Mouse (Mus musculus): ENCODE data around the gene Apol11b.
"Not testable (repeated sequence)": the region's sequence is repeated elsewhere in the genome, so short reads cannot be mapped to it uniquely, and the experiment has no call there.

Gene Apol11b

DNA sequence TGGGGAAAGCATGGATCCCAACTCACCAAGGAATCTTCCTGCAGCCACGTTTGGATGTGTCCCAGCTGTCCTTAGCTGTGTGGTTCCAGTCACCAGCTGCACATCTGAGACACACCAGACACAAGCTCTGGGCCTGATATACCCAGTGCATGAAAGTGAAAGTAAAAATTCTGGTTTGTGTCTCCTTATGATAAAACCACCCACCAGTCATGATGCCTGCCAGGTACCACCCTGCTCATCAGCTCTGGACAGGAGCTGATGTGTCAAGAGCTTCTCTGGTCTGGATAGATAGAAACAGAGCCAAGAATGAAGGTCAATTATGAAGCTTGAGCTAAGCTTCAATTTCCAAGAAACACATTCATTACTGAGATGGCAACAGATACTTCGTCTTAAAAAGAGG is at the start of gene Apol11b:
Apol11b (minus strand) TSS at position 111 of the 400 bp plus-strand sequence.
- in situ Hi-C loops (cut with MboI; ENCODE audit: unreplicated experiment in 2 of 2): not testable (repeated sequence)

DNA sequence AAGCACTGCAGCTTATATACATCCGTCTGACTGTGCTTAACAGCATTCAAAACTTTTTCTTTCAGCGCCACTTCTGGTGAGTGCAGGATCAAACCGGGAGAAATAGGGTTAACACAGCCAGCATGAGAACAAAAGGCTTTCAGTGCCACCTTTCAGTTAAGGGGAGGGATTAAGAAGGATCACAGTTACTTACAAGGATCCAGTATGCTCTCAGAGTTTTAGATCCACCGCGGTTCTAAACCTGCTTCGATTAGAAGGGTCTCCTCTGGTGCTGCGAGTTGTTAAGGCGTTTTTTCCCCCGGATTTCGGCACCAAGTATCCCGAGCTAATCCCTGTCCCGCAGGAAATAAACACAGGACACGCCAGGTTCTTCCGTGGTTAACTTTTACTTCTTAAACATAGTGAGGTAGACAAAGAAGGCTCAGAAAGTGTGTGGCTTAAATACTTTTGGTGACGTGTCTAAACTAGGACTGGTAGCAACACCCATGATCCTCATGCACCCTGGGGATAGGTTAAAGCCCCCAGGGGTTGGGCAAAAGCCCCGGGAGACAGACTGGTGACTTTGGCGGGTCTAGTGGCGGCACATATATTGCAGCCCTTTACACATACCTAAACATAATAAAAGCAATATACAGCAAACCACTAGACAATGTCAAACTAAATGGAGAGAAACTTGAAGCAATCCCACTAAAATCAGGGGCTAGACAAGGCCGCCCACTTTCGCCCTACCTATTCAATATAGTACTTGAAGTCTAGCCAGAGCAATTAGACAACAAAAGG is 48.6 kb upstream of the Apol11b start:
- in situ Hi-C loops (cut with MboI; ENCODE audit: unreplicated experiment in 2 of 2): loop anchor here in 1 of 2 experiments (5.0 kb wide), 1 partner anchor 239 kb away; no protein-coding TSS in a partner anchor

DNA sequence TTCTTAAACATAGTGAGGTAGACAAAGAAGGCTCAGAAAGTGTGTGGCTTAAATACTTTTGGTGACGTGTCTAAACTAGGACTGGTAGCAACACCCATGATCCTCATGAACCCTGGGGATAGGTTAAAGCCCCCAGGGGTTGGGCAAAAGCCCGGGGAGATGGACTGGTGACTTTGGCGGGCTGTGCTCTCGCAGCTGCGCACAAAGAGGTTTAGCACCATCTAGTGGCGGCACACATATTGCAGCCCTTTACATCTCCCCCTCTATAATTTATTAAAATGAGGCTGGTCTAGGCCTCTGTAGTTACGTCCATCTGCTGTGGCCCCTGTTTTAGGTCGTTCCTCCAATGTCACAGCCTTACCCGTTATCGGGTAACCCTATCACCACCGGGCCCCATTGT is 40.9 kb upstream of the Apol11b start:
- in situ Hi-C loops (cut with MboI; ENCODE audit: unreplicated experiment in 2 of 2): not testable (repeated sequence)

DNA sequence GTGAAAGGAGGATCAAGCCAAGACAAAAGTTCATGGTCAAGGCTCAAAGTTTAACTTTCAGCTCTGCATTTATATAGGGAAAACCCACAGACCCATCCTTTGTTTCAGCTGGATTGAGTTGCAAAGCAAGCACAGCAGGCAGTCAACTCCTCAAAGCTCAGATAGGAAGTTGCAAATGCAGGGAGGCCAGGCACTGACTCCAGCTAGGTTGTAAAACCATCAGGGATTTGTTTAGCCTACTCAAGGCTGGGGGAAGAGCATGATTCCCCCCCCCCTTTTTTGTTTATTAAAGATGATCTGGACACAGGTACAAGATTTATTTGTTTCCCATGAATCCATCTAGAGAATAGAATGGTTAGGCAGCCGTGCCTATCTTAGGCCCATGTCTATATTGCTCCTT is 31.0 kb upstream of the Apol11b start:
- in situ Hi-C loops (cut with MboI; ENCODE audit: unreplicated experiment in 2 of 2): loop anchor here (5.0 kb wide), 1 partner anchor 212 kb away; no protein-coding TSS in a partner anchor

DNA sequence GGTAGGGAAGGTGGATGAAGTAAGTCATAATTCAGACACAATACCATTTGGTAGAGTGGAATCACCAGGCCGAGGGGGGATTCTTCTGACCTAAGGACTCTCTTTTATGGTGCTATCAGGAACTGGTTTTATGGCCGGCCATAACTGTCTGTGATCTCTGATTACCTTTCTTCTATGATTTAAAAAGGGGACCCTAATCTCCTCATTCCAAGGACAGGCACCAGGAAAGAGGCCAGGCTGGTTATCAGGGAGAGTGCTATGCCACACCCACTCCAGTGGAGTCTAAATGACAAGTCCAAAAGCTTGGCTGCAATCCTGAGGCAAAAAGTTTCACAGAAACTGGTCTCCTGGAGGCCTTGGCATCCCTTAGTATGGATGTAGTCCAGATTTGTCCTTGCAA is 18.8 kb upstream of the Apol11b start:
- in situ Hi-C loops (cut with MboI; ENCODE audit: unreplicated experiment in 2 of 2): not testable (repeated sequence)

DNA sequence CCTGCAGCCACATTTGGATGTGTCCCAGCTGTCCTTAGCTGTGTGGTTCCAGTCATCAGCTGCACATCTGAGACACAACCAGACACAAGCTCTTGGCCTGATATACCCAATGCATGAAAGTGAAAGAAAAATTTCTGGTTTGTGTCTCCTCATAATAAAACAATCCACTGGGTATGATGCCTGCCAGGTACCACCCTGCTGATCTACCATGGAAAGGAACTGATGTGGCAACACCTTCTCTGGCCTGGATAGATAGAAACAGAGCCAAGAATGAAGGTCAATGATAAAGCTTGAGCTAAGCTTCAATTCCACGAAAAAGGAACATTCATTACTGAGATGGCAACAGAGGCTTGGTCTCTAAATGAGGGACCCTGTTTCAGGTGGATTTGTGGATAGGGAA is 16.7 kb upstream of the Apol11b start:
- in situ Hi-C loops (cut with MboI; ENCODE audit: unreplicated experiment in 2 of 2): not testable (repeated sequence)

DNA sequence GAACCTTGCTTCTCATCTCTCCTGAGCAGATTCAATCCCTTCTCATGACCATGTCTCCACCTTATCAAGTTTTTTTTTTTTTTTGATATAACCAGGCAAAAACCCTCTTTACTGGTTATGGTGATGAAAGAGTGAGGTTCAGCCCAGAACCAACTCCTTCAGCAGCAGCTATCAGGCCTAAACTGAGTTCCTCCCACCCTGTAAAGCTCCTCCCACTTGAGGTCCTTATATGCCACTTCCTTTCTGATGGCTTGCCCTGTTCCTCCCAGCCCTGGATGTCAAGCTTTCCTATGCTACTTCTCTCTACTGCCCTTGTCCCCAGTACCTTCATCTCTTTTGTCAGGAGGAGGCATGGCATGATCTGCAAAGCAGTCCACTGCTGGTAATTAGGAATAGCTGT is 8.1 kb upstream of the Apol11b start:
- in situ Hi-C loops (cut with MboI; ENCODE audit: unreplicated experiment in 2 of 2): not testable (repeated sequence)

DNA sequence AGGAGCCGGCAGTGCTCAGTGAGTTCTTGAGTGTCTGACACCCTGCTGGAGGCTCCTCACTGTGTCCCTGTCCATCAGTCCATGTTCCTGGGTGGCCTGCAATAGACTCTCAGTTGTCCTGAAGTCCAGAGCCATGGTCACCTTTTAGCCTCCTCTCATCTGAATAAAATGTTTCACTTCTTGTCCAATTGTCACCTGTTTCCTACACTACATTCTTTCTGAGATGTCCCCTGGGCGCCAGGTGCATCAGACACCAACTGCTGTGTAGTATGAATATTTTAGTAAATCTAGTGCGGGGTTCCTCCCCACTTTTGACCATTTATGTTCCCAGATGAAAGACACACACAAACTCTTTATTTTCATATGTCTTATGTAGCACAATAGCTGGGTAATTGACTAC is 13.3 kb downstream of the Apol11b start:
- in situ Hi-C loops (cut with MboI; ENCODE audit: unreplicated experiment in 2 of 2): not testable (repeated sequence)

DNA sequence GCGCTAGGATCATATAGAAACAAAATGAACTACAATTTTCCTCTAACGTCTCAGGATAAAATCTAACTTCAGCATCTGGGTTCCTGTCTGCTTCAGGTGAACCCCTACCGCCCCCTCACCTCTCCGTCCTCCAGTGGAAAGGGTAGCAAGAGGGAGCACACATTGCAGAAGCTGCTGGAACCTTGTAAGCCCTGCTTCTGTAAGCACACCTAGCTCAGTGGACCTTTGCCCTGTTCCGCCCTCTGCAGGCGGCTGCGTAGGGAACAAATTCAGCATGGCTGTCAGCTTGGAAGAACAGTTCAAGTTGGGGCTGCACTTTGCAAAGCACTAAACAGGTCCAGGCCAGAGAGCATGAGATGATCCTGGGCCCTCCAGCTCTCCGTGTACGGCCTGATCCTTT is 14.4 kb downstream of the Apol11b start:
- in situ Hi-C loops (cut with MboI; ENCODE audit: unreplicated experiment in 2 of 2): not testable (repeated sequence)

DNA sequence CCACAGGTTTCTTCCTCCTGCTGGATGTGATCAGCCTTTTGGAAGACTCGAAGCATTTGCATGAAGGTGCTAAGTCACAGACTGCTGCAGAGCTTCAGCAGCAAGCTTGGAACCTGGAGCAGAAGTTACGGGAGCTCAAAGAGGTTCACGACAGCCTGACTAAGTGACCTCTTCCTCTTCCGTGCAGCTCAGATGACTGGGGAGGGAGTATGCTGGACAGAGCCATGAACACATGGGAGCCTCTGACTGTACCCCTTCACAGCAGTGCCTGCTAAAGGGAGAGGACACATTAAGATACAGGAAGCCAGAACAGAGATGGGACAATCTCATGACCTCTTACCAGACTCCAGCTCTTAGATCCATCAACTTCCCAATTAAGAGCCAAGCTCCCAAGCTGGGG is 16.6 kb downstream of the Apol11b start:
- in situ Hi-C loops (cut with MboI; ENCODE audit: unreplicated experiment in 2 of 2): not testable (repeated sequence)

DNA sequence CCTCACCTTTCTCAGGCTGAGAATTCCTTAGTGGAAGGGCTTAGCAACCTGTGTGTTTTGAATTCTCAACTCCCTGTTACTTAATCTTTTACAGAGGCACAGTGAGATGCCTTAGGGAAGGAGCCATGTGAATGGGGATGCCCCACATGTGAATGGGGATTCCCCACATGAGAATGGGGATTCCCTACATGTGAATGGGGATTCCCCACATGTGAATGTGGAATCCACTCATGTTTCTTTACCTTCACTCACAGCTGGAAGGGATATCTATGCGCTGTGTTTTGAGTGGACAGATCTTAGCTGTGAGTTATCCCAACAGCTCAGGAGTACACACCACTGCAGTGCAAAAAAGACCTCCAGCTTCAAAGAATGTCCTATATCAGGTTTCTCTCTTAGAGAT is 18.4 kb downstream of the Apol11b start:
- in situ Hi-C loops (cut with MboI; ENCODE audit: unreplicated experiment in 2 of 2): no loop called here

DNA sequence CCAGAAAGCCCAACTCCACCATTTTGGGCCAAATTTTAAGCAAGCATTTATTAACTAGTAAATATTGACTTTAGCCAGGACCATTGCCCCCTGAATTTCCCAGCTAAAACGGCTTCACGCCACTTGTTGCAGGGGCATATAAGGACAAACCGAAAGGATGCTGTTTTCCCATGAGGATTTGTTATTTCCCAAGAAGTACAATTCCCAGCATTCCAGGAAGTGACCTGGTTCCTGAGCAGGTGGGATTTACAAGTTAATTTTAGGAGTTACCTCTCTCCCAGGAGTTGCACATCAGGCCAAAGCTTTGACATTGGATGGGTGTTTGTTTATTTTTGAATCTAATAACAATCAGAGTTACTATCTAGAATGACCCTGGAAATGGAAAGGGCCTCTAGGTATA is 37.0 kb downstream of the Apol11b start:
- in situ Hi-C loops (cut with MboI; ENCODE audit: unreplicated experiment in 2 of 2): no loop called here

DNA sequence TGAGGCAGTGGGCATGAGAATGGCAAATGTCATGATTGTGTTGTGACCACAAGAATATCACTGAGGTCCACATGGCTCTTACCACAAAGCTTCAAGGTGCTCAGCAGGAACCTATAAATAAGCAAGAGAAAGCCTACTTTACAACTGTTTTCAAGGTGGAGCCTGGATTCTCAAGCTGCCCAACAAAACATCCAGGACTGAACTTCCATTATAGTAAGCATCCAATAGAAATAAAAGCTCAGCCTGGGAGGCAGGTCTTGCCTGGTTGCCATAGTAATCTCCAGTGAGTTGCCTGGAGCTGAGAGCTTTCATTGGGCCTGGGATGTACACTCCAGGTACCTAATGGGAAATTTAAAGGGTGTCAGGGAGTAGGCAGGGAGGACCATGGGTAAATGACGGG is 44.1 kb downstream of the Apol11b start, which contains the start of gene Gm36245:
Gm36245 (plus strand) TSS at position 301 of the 400 bp plus-strand sequence.
- in situ Hi-C loops (cut with MboI; ENCODE audit: unreplicated experiment in 2 of 2): no loop called here

DNA sequence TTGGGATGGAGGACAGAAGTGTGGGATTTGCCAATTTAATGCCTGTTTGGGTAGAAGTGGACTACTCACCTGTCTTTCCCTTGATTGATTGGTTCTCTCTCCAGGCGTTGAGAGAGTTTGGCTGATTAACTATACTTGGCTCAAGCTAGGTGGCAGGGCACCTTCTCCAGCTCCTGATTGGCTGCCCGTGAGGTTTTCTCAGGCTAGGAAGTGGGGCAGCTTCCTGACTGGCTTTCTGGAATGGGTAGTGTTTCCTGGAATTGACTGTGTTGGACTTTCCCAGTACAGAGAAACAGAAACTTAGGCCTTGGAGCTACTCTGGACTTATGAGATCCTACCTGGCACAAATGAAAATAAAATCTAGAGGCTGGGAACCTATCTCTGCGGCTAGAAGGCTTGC is 44.7 kb downstream of the Apol11b start:
- in situ Hi-C loops (cut with MboI; ENCODE audit: unreplicated experiment in 2 of 2): no loop called here

DNA sequence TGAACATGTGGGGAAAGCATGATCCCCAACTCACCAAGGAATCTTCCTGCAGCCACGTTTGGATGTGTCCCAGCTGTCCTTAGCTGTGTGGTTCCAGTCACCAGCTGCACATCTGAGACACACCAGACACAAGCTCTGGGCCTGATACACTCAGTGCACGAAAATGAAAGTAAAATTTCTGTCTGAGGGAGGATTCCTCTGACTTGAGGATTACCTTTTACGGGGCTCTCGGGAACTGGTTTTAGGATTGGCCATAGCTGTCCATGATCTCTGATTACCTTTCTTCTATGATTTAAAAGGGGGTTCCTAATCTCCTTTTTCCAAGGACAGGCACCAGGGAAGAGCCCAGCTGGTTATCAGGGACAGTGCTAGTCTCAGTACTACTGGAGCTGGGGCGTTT is 47.1 kb downstream of the Apol11b start, which contains the start of gene Apol10b:
Apol10b (minus strand) TSS at position 165 of the 400 bp plus-strand sequence.
- in situ Hi-C loops (cut with MboI; ENCODE audit: unreplicated experiment in 2 of 2): no loop called here

DNA sequence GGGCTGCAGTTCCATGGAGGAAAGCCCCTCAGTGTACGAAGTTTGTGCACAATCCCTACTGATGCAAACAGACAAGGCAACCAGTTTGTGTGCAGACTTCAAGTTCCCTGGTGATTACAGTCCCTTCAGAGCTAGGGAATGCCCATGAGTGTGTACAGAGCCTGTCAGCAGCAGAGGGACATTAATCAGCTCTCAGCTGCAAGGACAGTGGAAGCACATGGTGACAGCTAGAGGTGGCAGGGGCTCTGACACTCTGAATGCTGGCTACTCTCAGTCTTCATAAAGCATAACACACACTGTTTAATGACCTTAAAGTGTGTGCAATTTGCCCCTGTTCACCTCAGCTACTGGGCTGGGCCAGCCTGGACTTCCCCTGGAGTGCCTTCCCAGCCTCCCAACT is 49.5 kb downstream of the Apol11b start:
- in situ Hi-C loops (cut with MboI; ENCODE audit: unreplicated experiment in 2 of 2): no loop called here

DNA sequence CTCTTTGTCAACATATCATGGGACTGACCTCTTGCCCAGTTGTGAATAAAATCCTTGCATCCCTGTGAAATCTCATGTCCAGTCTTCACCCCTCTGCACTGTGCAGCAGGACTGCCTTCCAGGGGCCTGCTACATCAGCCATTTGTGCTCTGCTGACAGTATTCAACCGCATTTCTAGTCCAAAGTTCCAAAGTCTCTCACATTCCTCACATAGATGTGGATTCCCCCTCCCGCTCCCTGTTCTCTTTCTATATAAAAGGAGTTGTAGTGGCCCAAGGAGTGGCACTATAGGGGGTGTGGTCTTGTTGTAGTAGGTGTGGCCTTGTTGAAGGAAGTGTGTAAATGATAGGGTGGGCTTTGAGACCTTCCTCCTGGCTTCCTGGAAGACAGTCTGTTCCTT is 52.2 kb downstream of the Apol11b start:
- in situ Hi-C loops (cut with MboI; ENCODE audit: unreplicated experiment in 2 of 2): no loop called here

DNA sequence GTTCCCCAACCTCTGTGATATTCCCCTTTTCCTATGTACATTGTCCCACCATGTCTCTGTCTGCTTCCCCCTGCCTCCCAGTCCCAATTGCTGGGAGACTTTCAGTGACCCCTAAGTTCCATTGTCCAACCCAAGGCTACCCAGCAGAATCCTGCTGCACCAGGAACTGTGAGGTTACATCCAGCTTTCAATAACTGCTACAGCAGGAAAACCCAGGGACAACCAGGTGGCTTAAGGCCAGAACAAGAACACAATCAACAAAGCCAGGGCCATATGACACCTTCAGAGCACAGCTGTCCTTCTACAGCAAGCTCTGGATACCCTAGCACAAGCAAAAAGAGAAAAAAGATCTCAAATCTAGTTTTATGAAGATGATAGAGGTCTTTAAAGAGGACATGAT is 54.1 kb downstream of the Apol11b start:
- in situ Hi-C loops (cut with MboI; ENCODE audit: unreplicated experiment in 2 of 2): no loop called here

DNA sequence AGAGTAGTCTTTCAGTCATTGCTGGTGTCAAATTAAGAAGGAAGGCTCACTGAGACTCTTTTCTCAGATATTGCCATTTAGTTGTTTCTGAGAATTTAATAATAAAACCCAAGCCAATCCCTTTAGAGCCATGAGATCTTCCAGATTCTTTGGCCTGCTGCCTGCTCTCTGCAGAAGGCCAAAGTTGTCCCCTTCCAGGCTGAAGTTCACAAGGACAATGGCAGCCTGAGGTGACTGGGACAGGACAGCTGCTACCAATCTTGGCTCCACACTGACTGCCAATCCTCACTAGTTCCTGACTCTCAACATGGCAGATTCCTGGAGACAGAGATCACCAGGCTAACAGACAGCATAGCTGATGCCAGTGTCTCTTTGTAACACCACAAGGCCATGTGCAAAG is 56.1 kb downstream of the Apol11b start:
- in situ Hi-C loops (cut with MboI; ENCODE audit: unreplicated experiment in 2 of 2): no loop called here
